In the genomic region with DNA sequence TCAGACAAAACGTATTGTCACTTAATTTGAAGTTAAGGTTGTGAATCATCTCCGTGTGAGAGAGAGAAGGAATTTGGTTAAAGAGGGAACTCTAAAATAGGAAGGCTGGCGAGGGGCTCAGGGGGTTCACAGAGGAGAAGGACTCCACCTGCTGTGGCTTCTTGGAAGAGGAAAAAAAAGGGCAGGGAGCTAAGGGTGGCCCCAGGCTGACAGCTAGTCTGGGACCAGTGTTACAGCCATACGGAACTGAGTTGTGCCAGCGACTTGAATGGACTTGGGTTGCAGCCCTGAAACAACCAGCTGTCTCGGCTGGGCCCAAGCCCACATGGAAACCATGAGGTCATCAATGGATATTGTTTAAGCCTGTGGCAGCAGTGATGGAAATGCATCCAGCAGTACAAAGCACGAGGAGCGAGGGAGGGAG, we compare ENCODE assay signal across 9 mouse cellular contexts. TPM values are rescaled to one million over a fixed set of nuclear protein-coding genes. Genes with fewer than 3 reads are reported as not detected.
A peak's percentile ranks its signal among the peaks of the same experiment; 100 is the strongest.
DNase-seq lines count a peak whose midpoint lies in the region; ATAC-seq lines count a peak whose summit lies in the region.
"Had no signal": no experiment of that assay in that cellular context is flagged by ENCODE, and none has a peak within 500 bp of the region (broad histone marks: within the 10 kb centered on the region; RNA-seq: fewer than 3 reads in every experiment).

No protein-coding gene starts in this region.

- H3K4me1 ChIP-seq in forebrain, embryonic 10.5 days, result peaks cover 30% of the 10 kb centered on the region
- H3K4me1 ChIP-seq in limb, embryonic 15.5 days, result peaks cover 35% of the 10 kb centered on the region
- H3K4me1 ChIP-seq in midbrain, embryonic 14.5 days (ENCODE audit: control insufficient read depth, insufficient read depth, low read length), result peaks cover 18% of the 10 kb centered on the region

- peak overlapping the region; percentile 47 for H3K4me2 ChIP-seq in limb, embryonic 15.5 days
- H3K4me2 ChIP-seq in midbrain, embryonic 14.5 days (ENCODE audit: low read length), result peak overlapping the region; percentile 57

- peak overlapping the region; percentile 98 for H3K9ac ChIP-seq in limb, embryonic 15.5 days
- peak overlapping the region; percentile 93 for H3K9ac ChIP-seq in midbrain, embryonic 14.5 days (replicated peaks; ENCODE audit: low read length)

- 0 out of 2 replicates have a peak, but pooled peaks have one; percentile 50 for ATAC-seq in limb, embryonic 15.5 days (ENCODE audit: insufficient number of reproducible peaks, low FRiP score, low TSS enrichment, low read depth)
- no peak for ATAC-seq in midbrain, embryonic 14.5 days (ENCODE audit: low FRiP score, low TSS enrichment)

- H3K9me3 ChIP-seq in forebrain, embryonic 10.5 days, result no peaks in the 10 kb centered on the region
- H3K9me3 ChIP-seq in limb, embryonic 15.5 days, result no peaks in the 10 kb centered on the region
- no peaks in the 10 kb centered on the region for H3K9me3 ChIP-seq in midbrain, embryonic 14.5 days (ENCODE audit: control insufficient read depth, low read length)

- H3K4me3 ChIP-seq in forebrain, embryonic 10.5 days, result peak overlapping the region; percentile 100
- peak overlapping the region; percentile 97 for H3K4me3 ChIP-seq in limb, embryonic 15.5 days
- peak overlapping the region; percentile 96 for H3K4me3 ChIP-seq in midbrain, embryonic 14.5 days (replicated peaks; ENCODE audit: low read depth, low read length)

- 16% methylated on average over 8 of the region's 8 CpGs for WGBS in forebrain, embryonic 10.5 days
- WGBS in limb, embryonic 15.5 days, result 4% methylated on average over 8 of the region's 8 CpGs
- 10% methylated on average over 8 of the region's 8 CpGs for WGBS in midbrain, embryonic 14.5 days

- peaks cover 51% of the 10 kb centered on the region for H3K36me3 ChIP-seq in forebrain, embryonic 10.5 days (replicated peaks)
- H3K36me3 ChIP-seq in limb, embryonic 15.5 days, result peaks cover 11% of the 10 kb centered on the region
- H3K36me3 ChIP-seq in midbrain, embryonic 14.5 days (ENCODE audit: control insufficient read depth, insufficient read depth, low read length), result peaks cover 7% of the 10 kb centered on the region

- intact Hi-C loops in heart, postnatal 14 days (cut with DNase I), result loop anchor here (2.0 to 10.0 kb wide), 3 partner anchors 41 to 542 kb away; a partner anchor contains a TSS

- DNase-seq in adrenal gland, postnatal 14 days, result peak; percentile 57
- no peak for DNase-seq in adrenal gland, adult 8-10 months
- DNase-seq in Muller cell, postnatal 12 days (ENCODE audit: inconsistent ontology term), result peak; percentile 89
- no peak for DNase-seq in forebrain, embryonic 10.5 days (ENCODE audit: extremely low spot score, low spot score)
- peak; percentile 70 to 71 for DNase-seq in heart, postnatal 14 days
- peak; percentile 45 for DNase-seq in midbrain, embryonic 14.5 days
- DNase-seq in left cerebral cortex, adult 18-20 months (ENCODE audit: low spot score in 2 of 2), result no peak

- no peaks in the 10 kb centered on the region for H3K27me3 ChIP-seq in forebrain, embryonic 10.5 days (ENCODE audit: poor library complexity, severe bottlenecking)
- no peaks in the 10 kb centered on the region for H3K27me3 ChIP-seq in limb, embryonic 15.5 days
- H3K27me3 ChIP-seq in midbrain, embryonic 14.5 days (ENCODE audit: control insufficient read depth, insufficient read depth, low read length), result no peaks in the 10 kb centered on the region
- H3K27me3 ChIP-seq: Patski had no signal

- H3K27ac ChIP-seq in forebrain, embryonic 10.5 days, result peak overlapping the region; percentile 96
- peak overlapping the region; percentile 94 for H3K27ac ChIP-seq in limb, embryonic 15.5 days
- no peak overlapping the region for H3K27ac ChIP-seq in midbrain, embryonic 14.5 days (replicated peaks; ENCODE audit: low read depth, low read length)

RNA-seq across cellular contexts. Expression of a gene that starts 1.0 kb away (rescaled TPM):
- 49.8 and 50.2 TPM in 2 replicates for total RNA-seq in adrenal gland, postnatal 14 days (2021)
- 10 to 100 TPM; 46.0 to 63.0 (median 53.7) TPM for total RNA-seq in adrenal gland, adult 8-10 months (2022)
- 102 and 104 TPM in 2 replicates for polyA plus RNA-seq in forebrain, embryonic 10.5 days (2016; fragmentation: Nextera tagmentation; extraction: Ambion mirVana)
- 10 to 100 TPM; 59.2 to 60.6 TPM for total RNA-seq in heart, postnatal 14 days (2021)
- 99.8 and 127 TPM in 2 replicates for polyA plus RNA-seq in limb, embryonic 15.5 days (2015; fragmentation: Nextera tagmentation; extraction: Ambion mirVana)
- 55.6 and 66.6 TPM in 2 replicates for polyA plus RNA-seq in midbrain, embryonic 14.5 days (2014; fragmentation: Nextera tagmentation; extraction: Ambion mirVana)
- 10 to 100 TPM; 46.1 to 53.8 TPM for total RNA-seq in left cerebral cortex, adult 18-20 months (2021)

RNA-seq across cellular contexts. Expression of a gene that starts 17.1 kb away (rescaled TPM):
- 23.6 and 31.5 TPM in 2 replicates for total RNA-seq in adrenal gland, postnatal 14 days (2021)
- total RNA-seq in adrenal gland, adult 8-10 months (2022), result 10 to 100 TPM; 15.2 to 24.8 (median 18.1) TPM
- polyA plus RNA-seq in forebrain, embryonic 10.5 days (2016; fragmentation: Nextera tagmentation; extraction: Ambion mirVana), result 3.1 and 3.4 TPM in 2 replicates
- total RNA-seq in heart, postnatal 14 days (2021), result 10 to 100 TPM in 1 of 2 experiments, 1 to 10 TPM in 1; 7.6 to 12.7 TPM
- polyA plus RNA-seq in limb, embryonic 15.5 days (2015; fragmentation: Nextera tagmentation; extraction: Ambion mirVana), result 1.3 and 1.8 TPM in 2 replicates
- polyA plus RNA-seq in midbrain, embryonic 14.5 days (2014; fragmentation: Nextera tagmentation; extraction: Ambion mirVana), result 16.3 TPM in 1 of 2 replicates, not detected in the other
- 10 to 100 TPM; 12.9 to 13.0 TPM for total RNA-seq in left cerebral cortex, adult 18-20 months (2021)

RNA-seq across cellular contexts. Expression of a gene that starts 17.2 kb away (rescaled TPM):
- 93.0 and 111 TPM in 2 replicates for total RNA-seq in adrenal gland, postnatal 14 days (2021)
- total RNA-seq in adrenal gland, adult 8-10 months (2022), result 100 to 1,000 TPM in 3 of 4 experiments, 10 to 100 TPM in 1; 98.9 to 125 (median 115) TPM
- 439 and 448 TPM in 2 replicates for polyA plus RNA-seq in forebrain, embryonic 10.5 days (2016; fragmentation: Nextera tagmentation; extraction: Ambion mirVana)
- 10 to 100 TPM; 53.7 to 61.6 TPM for total RNA-seq in heart, postnatal 14 days (2021)
- 343 and 347 TPM in 2 replicates for polyA plus RNA-seq in limb, embryonic 15.5 days (2015; fragmentation: Nextera tagmentation; extraction: Ambion mirVana)
- 253 and 287 TPM in 2 replicates for polyA plus RNA-seq in midbrain, embryonic 14.5 days (2014; fragmentation: Nextera tagmentation; extraction: Ambion mirVana)
- 100 to 1,000 TPM; 165 to 172 TPM for total RNA-seq in left cerebral cortex, adult 18-20 months (2021)

RNA-seq across cellular contexts. Expression of a gene that starts 41.6 kb away (rescaled TPM):
- total RNA-seq in adrenal gland, postnatal 14 days (2021), result 168 and 172 TPM in 2 replicates
- 100 to 1,000 TPM; 207 to 236 (median 225) TPM for total RNA-seq in adrenal gland, adult 8-10 months (2022)
- 62.0 and 64.5 TPM in 2 replicates for polyA plus RNA-seq in forebrain, embryonic 10.5 days (2016; fragmentation: Nextera tagmentation; extraction: Ambion mirVana)
- total RNA-seq in heart, postnatal 14 days (2021), result 100 to 1,000 TPM; 128 to 132 TPM
- polyA plus RNA-seq in limb, embryonic 15.5 days (2015; fragmentation: Nextera tagmentation; extraction: Ambion mirVana), result 145 and 158 TPM in 2 replicates
- polyA plus RNA-seq in midbrain, embryonic 14.5 days (2014; fragmentation: Nextera tagmentation; extraction: Ambion mirVana), result 52.1 and 71.8 TPM in 2 replicates
- 10 to 100 TPM; 67.0 to 72.0 TPM for total RNA-seq in left cerebral cortex, adult 18-20 months (2021)

Comparison
In these comparisons a context has a peak if more than half of its experiments do, and no peak if none do; other contexts are left out.
1. DNase-seq: peak in adrenal gland, postnatal 14 days (single experiment), Muller cell, postnatal 12 days (single experiment), heart, postnatal 14 days (2 of 2) and midbrain, embryonic 14.5 days (single experiment); none in adrenal gland, adult 8-10 months (single experiment), forebrain, embryonic 10.5 days (single experiment) and left cerebral cortex, adult 18-20 months (0 of 2).
2. Peak in every context shown above with its lines, with median percentiles within 50 percentile points of each other: H3K4me3 ChIP-seq.